Mouse (Mus musculus): ENCODE measurements around the gene Tmem120b. TPM values are rescaled to one million over a fixed set of nuclear protein-coding genes. Genes with fewer than 3 reads are reported as not detected.
A peak's percentile ranks its signal among the peaks of the same experiment; 100 is the strongest.

Tmem120b gene
- polyA plus RNA-seq, 1 experiment from 2014 or later = 11.8 TPM

- peaks cover 57% of the 10 kb centered on the region for H3K4me1 ChIP-seq
- 87% methylated on average over 9 of the region's 9 CpGs for whole genome bisulfite sequencing
Observed at GRCm38 (mm10) chr5:123130030-123130813, 62.0 kb downstream of the Tmem120b start.

GRCm38 (mm10) chr5:123130814-123131148 lies 62.6 kb downstream of the Tmem120b start:
- Histone ChIP-seq H3K4me2 (no peak overlapping the region), H3K27me3 (replicated peaks) (no peaks in the 10 kb centered on the region), H3K9me3 (no peaks in the 10 kb centered on the region), H3K9ac (no peak overlapping the region), H3K4me1 (peaks cover 58% of the 10 kb centered on the region), H3K4me3 (no peak overlapping the region), H3K36me3 (peaks cover 26% of the 10 kb centered on the region), H3K27ac (replicated peaks) (no peak overlapping the region)
- ATAC-seq (ENCODE audit: extremely low read depth, insufficient number of reproducible peaks, low FRiP score, low TSS enrichment) = no peak
- WGBS = 85% methylated on average over 5 of the region's 5 CpGs

More at GRCm38 (mm10) chr5:123130030-123130813, 62.0 kb downstream of the Tmem120b start:
- Histone ChIP-seq H3K4me3 (no peak overlapping the region), H3K36me3 (peaks cover 26% of the 10 kb centered on the region), H3K27ac (replicated peaks) (no peak overlapping the region), H3K4me2 (no peak overlapping the region), H3K9me3 (no peaks in the 10 kb centered on the region), H3K9ac (no peak overlapping the region), H3K27me3 (replicated peaks) (no peaks in the 10 kb centered on the region)
- ATAC-seq (ENCODE audit: extremely low read depth, insufficient number of reproducible peaks, low FRiP score, low TSS enrichment) = no peak

GRCm38 (mm10) chr5:123132308-123133071 lies 64.3 kb downstream of the Tmem120b start, which contains the start of gene Rhof:
Rhof (minus strand) TSS chr5:123132692.
- Histone ChIP-seq H3K4me1 (peaks cover 68% of the 10 kb centered on the region), H3K4me2 (peak within 1 kb of the TSS; percentile 86), H3K27ac (replicated peaks) (peak within 1 kb of the TSS; percentile 100), H3K9ac (peak within 1 kb of the TSS; percentile 78), H3K4me3 (peak within 1 kb of the TSS; percentile 96), H3K36me3 (peaks cover 17% of the 10 kb centered on the region), H3K9me3 (no peaks in the 10 kb centered on the region), H3K27me3 (replicated peaks) (no peaks in the 10 kb centered on the region)
- WGBS = 3% methylated on average over 44 of the region's 44 CpGs
- ATAC-seq (ENCODE audit: extremely low read depth, insufficient number of reproducible peaks, low FRiP score, low TSS enrichment) = peak; percentile 39; the same call in 1 of the 2 replicates

- H3K4me2 ChIP-seq = peak overlapping the region; percentile 86
- peaks cover 15% of the 10 kb centered on the region for H3K36me3 ChIP-seq
- WGBS = 15% methylated on average over 18 of the region's 18 CpGs
- H3K9me3 ChIP-seq = no peaks in the 10 kb centered on the region
- peak overlapping the region; percentile 100 for H3K27ac ChIP-seq (replicated peaks)
- peak overlapping the region; percentile 100 for H3K9ac ChIP-seq
- ATAC-seq (ENCODE audit: extremely low read depth, insufficient number of reproducible peaks, low FRiP score, low TSS enrichment) = no peak
- H3K4me3 ChIP-seq = peak overlapping the region; percentile 96
- H3K27me3 ChIP-seq (replicated peaks) = no peaks in the 10 kb centered on the region
- H3K4me1 ChIP-seq = peaks cover 76% of the 10 kb centered on the region
Observed at GRCm38 (mm10) chr5:123133083-123133783, 65.0 kb downstream of the Tmem120b start.

GRCm38 (mm10) chr5:123133784-123134143 lies 65.5 kb downstream of the Tmem120b start:
- Histone ChIP-seq H3K9ac (peak overlapping the region; percentile 100), H3K4me3 (peak overlapping the region; percentile 96)

GRCm38 (mm10) chr5:123134186-123134874 lies 66.1 kb downstream of the Tmem120b start:
- Histone ChIP-seq H3K4me3 (peak overlapping the region; percentile 96), H3K27me3 (replicated peaks) (no peaks in the 10 kb centered on the region), H3K9me3 (no peaks in the 10 kb centered on the region), H3K36me3 (peaks cover 15% of the 10 kb centered on the region), H3K9ac (peak overlapping the region; percentile 100), H3K4me1 (peaks cover 75% of the 10 kb centered on the region), H3K4me2 (peak overlapping the region; percentile 86), H3K27ac (replicated peaks) (peak overlapping the region; percentile 100)
- ATAC-seq (ENCODE audit: extremely low read depth, insufficient number of reproducible peaks, low FRiP score, low TSS enrichment) = peak; percentile 4; the same call in 1 of the 2 replicates
- WGBS = 4% methylated on average over 13 of the region's 13 CpGs

More at GRCm38 (mm10) chr5:123133784-123134143, 65.5 kb downstream of the Tmem120b start:
- peak overlapping the region; percentile 100 for H3K27ac ChIP-seq (replicated peaks)
- 34% methylated on average over 7 of the region's 7 CpGs for WGBS
- H3K4me1 ChIP-seq = peaks cover 76% of the 10 kb centered on the region
- H3K27me3 ChIP-seq (replicated peaks) = no peaks in the 10 kb centered on the region
- peak overlapping the region; percentile 86 for H3K4me2 ChIP-seq
- H3K36me3 ChIP-seq = peaks cover 15% of the 10 kb centered on the region
- H3K9me3 ChIP-seq = no peaks in the 10 kb centered on the region
- no peak for ATAC-seq (ENCODE audit: extremely low read depth, insufficient number of reproducible peaks, low FRiP score, low TSS enrichment)

- H3K27ac ChIP-seq (replicated peaks) = peak overlapping the region; percentile 100
- WGBS = 11% methylated on average over 8 of the region's 8 CpGs
Observed at GRCm38 (mm10) chr5:123134875-123135382, 66.7 kb downstream of the Tmem120b start.

GRCm38 (mm10) chr5:123135471-123136360 lies 67.5 kb downstream of the Tmem120b start:
- Histone ChIP-seq H3K4me2 (peak overlapping the region; percentile 86), H3K27me3 (replicated peaks) (no peaks in the 10 kb centered on the region), H3K36me3 (peaks cover 8% of the 10 kb centered on the region), H3K9ac (peak overlapping the region; percentile 100), H3K9me3 (no peaks in the 10 kb centered on the region), H3K27ac (replicated peaks) (peak overlapping the region; percentile 100), H3K4me1 (peaks cover 79% of the 10 kb centered on the region), H3K4me3 (peak overlapping the region; percentile 96)
- peak; percentile 70 for ATAC-seq (ENCODE audit: extremely low read depth, insufficient number of reproducible peaks, low FRiP score, low TSS enrichment)
- 2% methylated on average over 30 of the region's 30 CpGs for WGBS

More at GRCm38 (mm10) chr5:123134875-123135382, 66.7 kb downstream of the Tmem120b start:
- Histone ChIP-seq H3K4me2 (peak overlapping the region; percentile 86), H3K36me3 (peaks cover 12% of the 10 kb centered on the region), H3K9me3 (no peaks in the 10 kb centered on the region), H3K27me3 (replicated peaks) (no peaks in the 10 kb centered on the region), H3K4me1 (peaks cover 79% of the 10 kb centered on the region), H3K9ac (peak overlapping the region; percentile 100), H3K4me3 (peak overlapping the region; percentile 96)
- ATAC-seq (ENCODE audit: extremely low read depth, insufficient number of reproducible peaks, low FRiP score, low TSS enrichment) = no peak

- H3K4me3 ChIP-seq = peak overlapping the region; percentile 96
- H3K4me1 ChIP-seq = peaks cover 79% of the 10 kb centered on the region
- peak; percentile 43 for ATAC-seq (ENCODE audit: extremely low read depth, insufficient number of reproducible peaks, low FRiP score, low TSS enrichment)
- H3K9me3 ChIP-seq = no peaks in the 10 kb centered on the region
- under 1% methylated on average over 13 of the region's 13 CpGs for WGBS
- peak overlapping the region; percentile 100 for H3K9ac ChIP-seq
- H3K27me3 ChIP-seq (replicated peaks) = no peaks in the 10 kb centered on the region
- peak overlapping the region; percentile 100 for H3K27ac ChIP-seq (replicated peaks)
- H3K4me2 ChIP-seq = peak overlapping the region; percentile 86
- peaks cover 8% of the 10 kb centered on the region for H3K36me3 ChIP-seq
Observed at GRCm38 (mm10) chr5:123136361-123137043, 68.3 kb downstream of the Tmem120b start.
